Mouse (Mus musculus): ENCODE data around the gene Abhd4. TPM values are rescaled to one million over a fixed set of nuclear protein-coding genes. Genes with fewer than 3 reads are reported as not detected.

Gene Abhd4
- polyA plus RNA-seq (2017; shearing (Covaris generic)): 10 to 100 TPM; 19.5 to 30.2 TPM

DNA sequence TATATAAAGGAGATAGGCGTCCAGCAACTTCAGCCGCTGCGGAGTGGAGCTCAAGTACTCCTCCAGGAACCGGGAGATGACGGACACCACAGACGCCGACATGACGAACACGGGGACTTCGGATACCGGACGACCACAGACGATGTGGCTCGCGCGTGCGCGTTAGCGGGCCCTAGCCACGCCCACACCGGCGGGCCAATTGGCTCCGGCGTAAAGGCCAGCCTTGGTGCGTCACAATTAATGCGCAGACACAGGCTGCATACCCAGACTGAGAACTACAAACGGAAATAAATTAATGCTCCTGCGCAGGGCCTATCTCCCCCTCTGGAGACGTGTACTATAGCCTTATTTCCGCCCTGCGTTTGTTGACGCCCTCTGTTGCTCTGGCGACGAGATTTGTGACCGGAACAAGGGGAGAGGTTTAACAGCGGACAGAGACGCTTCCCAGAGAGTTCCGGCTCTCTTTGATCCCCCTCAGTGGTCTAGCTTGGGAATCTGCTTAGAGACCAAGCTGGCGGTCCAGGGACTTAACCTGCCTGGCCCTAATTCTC is at the start of gene Abhd4, which contains the start of gene Dad1:
Abhd4 (plus strand) TSS at position 448 of the 551 bp plus-strand sequence.
Dad1 (minus strand) TSS at position 364 of the 551 bp plus-strand sequence.
- ATAC-seq: peak; percentile 99

DNA sequence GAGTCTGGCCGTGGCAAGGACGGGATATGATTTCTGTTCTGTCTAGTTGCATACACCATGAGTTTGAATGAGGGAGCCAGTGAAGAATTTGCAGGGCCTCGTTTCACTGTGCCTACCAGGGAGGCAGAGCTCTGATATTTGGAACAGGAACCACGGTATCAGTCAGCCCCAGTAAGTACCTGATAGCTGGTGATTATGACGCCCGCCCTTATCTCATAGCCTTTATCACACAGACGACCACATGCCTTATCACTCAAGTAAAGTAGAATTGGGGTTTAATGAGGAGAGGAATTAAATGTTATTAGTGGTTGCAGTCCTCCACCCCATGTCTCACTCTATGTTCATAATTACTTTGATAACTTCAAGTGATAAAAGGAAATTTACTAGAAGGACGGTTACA is 49.7 kb upstream of the Abhd4 start:
- ATAC-seq: peak; percentile 24

DNA sequence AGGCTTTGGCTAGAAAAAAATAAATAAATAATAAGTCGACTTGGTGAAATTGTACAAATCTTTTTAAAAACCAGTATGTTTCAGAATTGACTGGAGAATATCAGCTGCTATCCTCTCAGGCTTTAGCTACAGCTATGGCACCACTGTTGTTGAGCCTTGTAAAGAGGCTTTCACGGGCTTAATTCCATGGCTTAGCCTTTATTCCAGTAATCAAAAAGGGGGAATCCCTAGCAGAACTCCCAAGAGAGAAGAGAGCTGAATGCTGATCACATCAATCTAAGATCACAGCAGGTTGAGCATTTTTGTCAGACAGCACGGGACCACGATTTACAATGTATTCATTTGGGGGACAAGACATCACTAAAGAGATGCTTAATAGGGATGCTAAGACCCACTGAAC is 49.2 kb upstream of the Abhd4 start:
- no peak for ATAC-seq

DNA sequence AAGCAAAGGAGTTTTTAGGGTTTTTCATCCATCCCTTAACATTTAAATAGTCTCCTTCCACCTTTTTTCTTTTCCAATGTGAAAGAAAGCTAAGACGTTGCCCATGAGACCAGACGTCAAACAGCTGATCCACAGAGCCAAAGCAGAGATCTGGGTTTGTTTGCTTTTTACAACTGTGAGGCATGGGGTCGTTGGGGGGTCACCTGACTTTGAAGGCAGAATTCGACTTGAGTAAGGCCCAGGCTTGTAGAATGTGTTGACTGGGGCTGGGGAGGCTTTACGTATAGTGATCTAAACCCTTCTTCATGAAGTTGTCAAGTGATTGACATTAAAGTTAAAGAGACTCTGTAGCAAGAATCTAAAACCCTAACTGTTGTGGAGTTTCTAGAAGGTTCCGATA is 48.1 kb upstream of the Abhd4 start:
- ATAC-seq: no peak

DNA sequence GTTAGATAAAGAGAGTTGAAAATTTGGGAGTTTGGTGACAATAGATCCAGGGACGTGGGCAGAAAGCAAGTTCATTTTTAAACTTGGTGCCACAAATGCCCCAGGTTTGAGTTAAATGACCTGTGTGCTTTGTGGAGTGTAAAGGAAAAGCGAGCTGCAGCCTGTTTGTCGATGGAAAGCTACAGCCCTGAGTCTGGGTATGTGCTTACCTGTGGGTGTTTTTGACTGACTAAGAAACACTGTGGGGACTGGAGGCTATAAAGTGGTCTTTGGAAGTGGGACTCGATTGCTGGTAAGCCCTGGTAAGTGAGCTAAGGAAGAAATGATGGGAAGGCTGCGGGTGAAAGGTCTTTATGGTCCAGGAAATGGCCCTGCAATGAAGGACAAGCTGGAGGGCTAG is 47.7 kb upstream of the Abhd4 start:
- ATAC-seq: no peak

DNA sequence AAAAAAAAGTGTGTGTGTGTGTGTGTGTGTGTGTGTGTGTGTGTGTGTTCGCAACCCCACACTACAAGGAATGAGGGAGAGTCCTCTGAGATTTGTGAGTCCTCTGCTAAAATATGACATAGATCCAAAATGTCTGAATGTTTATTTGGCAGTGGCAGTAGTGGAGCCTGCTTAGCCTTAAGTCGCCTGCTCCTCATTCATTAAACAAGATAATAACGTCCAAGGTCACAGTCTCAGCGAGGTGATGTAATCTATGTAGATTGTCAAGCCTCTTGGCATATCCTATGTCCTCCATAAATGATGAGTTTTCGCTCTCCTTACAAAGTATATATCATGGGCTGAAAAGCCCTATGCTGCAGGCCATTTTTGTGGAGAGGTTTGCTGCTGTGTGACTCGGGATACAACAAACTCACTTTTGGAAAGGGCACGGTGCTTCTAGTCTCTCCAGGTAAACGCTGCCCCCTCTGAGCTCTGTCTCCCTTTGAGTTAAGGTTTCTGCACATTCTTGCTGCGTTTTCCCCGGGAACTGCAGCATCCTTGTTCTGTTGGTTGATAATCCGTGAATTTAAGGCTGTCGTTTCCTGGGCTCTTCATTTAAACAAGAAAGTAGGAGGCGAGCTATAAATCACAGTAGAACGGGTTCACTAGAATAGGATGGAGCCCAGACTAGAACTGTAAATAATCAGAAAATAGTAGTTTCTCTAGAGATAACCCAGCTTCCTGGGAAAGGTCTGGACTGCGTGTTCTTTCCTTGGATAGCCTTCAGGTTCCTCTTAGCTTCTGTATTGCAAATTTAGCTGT is 47.0 kb upstream of the Abhd4 start:
- no peak for ATAC-seq

DNA sequence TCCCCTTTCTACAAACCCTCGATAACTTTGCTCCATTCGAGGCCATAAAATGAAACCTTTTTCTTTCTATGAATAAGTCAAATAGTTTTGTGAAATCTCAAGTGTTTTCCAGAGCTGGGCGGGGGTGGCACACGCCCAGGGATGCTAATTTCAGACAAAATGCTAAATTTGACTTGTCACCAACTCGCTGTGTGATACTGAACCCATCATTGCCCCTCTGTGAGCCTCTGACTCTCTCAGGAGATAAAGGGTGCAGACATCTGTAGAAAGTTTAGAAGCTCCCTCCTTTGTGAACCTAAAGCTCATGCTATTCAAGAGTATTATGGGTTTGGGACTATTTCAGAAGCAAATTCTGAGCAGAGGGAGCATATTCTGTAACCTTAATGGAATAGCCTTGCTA is 46.1 kb upstream of the Abhd4 start:
- no peak for ATAC-seq

- no peak for ATAC-seq
These were observed 45.2 kb upstream of the Abhd4 start for GRCm38 (mm10) chr14:54208741-54209140.

DNA sequence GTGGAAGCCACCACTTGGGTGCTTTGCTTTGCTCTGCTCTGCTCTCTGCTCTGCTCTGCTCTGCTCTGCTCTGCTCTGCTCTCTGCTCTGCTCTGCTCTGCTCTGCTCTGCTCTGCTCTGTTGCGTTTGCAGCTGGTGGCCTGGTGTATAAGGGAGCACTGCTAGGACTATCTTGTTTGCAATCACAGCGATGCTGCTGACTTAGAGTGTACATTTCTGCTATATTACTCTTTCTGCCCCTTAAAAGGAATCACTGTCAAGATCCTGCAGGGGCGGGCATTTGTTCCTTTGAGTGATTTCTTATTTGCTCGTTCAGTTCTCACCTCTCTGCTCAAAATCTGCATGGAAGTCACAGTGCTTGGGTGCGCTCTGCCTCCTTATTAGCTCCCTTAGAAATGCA is 44.1 kb upstream of the Abhd4 start:
- ATAC-seq: peak; percentile 17

GRCm38 (mm10) chr14:54210401-54210800 is 43.6 kb upstream of the Abhd4 start:
- ATAC-seq: no peak

DNA sequence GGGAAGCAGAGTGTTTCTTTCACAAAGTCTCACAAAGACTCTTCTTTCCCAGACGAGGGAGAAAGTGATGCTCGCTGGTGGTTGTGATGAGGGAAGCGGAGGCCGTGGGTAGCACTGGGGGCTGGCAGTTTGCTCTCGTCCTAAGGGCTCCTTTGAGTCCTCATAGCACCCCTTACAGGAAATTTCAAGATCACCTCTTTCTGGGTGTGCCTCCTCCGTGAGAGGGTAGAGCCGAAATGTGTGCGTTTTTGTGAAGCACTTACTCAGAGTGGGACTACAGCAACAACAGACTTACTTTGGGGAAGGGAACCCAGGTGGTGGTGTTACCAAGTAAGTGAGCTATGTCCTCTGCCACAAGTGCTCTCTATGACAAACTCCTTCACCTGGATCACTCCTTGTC is 42.8 kb upstream of the Abhd4 start:
- peak; percentile 32 for ATAC-seq

DNA sequence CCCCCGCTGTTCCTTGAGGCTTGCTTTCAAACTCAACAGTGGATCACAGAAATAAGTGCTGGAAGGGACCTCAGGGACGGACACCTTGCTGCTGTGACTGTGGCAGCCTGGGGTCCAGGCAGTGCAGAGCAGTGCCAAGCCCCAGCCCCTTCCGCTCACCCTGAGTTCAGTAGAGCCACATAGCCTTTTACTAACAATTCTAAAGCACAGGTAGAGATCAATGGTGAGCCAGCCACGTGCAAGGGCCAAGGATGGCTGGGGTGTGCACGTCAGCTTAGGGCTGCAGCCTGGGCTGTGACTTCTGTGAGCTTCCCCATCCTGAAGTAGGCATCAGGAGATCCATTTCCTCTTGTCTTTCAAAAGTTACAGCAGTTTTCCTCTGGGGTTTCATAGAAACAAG is 42.2 kb upstream of the Abhd4 start:
- ATAC-seq: no peak

- ATAC-seq: no peak
These were observed 40.3 kb upstream of the Abhd4 start for GRCm38 (mm10) chr14:54213734-54214133.

GRCm38 (mm10) chr14:54214477-54214876 is 39.5 kb upstream of the Abhd4 start:
- no peak for ATAC-seq

- no peak for ATAC-seq
These were observed 39.1 kb upstream of the Abhd4 start for GRCm38 (mm10) chr14:54214901-54215300.

DNA sequence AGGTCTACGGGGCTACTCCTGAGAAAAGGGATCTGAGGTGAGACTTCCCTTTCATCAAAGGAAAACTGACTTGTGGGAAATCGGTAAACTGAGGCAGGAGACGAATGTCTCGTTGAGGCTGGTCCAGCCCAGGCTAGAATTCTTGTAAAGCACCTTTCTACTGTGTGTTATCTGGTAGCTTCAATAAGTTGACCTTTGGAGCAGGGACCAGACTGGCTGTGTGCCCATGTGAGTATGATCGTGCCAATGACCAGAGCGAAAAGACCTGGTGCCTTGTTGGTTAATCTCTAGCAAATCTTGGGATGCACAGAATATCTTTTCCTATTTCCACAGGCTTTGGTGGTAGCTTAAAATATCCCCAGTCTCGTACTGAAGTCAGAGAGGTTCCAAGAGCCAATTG is 37.9 kb upstream of the Abhd4 start:
- no peak for ATAC-seq

- ATAC-seq: no peak
These were observed 35.8 kb upstream of the Abhd4 start for GRCm38 (mm10) chr14:54218233-54218632.

GRCm38 (mm10) chr14:54218721-54219120 is 35.3 kb upstream of the Abhd4 start:
- peak; percentile 24 for ATAC-seq

GRCm38 (mm10) chr14:54219256-54219655 is 34.7 kb upstream of the Abhd4 start:
- no peak for ATAC-seq

DNA sequence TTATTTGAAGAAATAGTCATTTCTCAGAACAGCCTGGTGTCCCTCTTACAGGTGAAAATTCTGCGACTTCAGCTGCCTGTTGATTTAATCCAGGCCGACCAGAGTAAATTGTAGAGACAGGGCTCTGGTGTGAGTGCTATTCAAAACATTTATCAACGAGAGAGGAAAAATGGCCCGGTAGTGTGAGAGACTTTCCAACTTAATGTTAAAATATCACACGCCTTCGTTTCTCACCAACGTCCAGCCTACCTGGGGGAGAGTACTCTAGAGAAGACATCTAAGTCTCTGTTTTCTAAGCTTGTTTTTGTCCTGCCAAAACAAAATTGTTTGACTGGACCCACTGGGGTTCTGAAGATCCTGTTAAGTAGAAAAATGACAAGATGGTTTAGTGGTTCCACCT is 34.1 kb upstream of the Abhd4 start:
- ATAC-seq: no peak

- no peak for ATAC-seq
These were observed 33.1 kb upstream of the Abhd4 start for GRCm38 (mm10) chr14:54220726-54221494.

GRCm38 (mm10) chr14:54221641-54222040 is 32.3 kb upstream of the Abhd4 start:
- ATAC-seq: no peak

DNA sequence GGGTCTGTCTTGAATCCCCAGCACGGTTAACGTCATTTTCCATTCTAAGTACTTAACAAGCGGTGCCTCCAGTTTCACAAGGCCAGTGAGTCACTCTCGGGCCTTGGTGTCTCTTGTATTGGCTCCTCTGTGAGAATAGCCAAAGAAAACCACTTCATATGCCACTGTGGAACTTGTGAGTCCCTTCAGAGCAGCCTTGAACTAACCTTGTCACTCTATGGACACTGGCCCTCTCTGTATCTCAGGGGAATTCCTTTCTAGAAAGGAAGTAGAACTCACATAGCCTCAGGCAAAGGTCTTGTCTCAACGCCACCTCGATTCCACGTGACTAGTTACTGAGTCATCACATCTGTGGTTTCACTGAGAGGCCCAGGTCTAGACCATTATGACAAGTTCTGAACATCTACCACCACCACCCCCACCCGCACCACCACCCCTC is 31.7 kb upstream of the Abhd4 start:
- ATAC-seq: peak; percentile 60

Data from CD4-positive, CD25-positive, alpha-beta regulatory T cell, adult 4 months (primary cell).